Mouse (Mus musculus) MEL (cell line): ENCODE data around the gene Tppp2. TPM values are rescaled to one million over a fixed set of nuclear protein-coding genes. Genes with fewer than 3 reads are reported as not detected.

Experiments used
- DNase-seq: peaks from one replicate; pipeline ENCODE4 v3.0.0; 2011; ENCODE audit warnings: low read depth, low spot score
- H3K27ac ChIP-seq: 2 replicates; pipeline ENCODE4 v1.5.1; 2012; ENCODE audit warnings: low read depth, mild to moderate bottlenecking, control low read depth, low read length, moderate library complexity; ENCODE audit not compliant: control insufficient read depth
- H3K27me3 ChIP-seq, 2 experiments: fragments of 150-350 bp in 1 of 2; sonication (generic) in 1 of 2; 2 replicates each; pipeline ENCODE4 v1.6.1; 2012; ENCODE audit warnings: low read length in 2 of 2, mild to moderate bottlenecking in 2 of 2, improper control_type of control experiment in 1 of 2, moderate library complexity in 1 of 2; ENCODE audit not compliant: insufficient read depth in 2 of 2, control insufficient read depth in 1 of 2
- H3K36me3 ChIP-seq, 2 experiments: 2 replicates each; pipeline ENCODE4 v1.6.1; 2012 to 2014; ENCODE audit warnings: low read length in 2 of 2, improper control_type of control experiment in 1 of 2, inconsistent platforms in 1 of 2, mild to moderate bottlenecking in 1 of 2; ENCODE audit not compliant: insufficient read depth in 2 of 2, control insufficient read depth in 1 of 2
- H3K4me1 ChIP-seq, 2 experiments: fragments of 150-350 bp in 1 of 2; sonication (generic) in 1 of 2; 2 replicates each; pipeline ENCODE4 v1.6.1; 2012; ENCODE audit warnings: low read length in 2 of 2, improper control_type of control experiment in 1 of 2, mild to moderate bottlenecking in 1 of 2; ENCODE audit not compliant: insufficient read depth in 2 of 2, control insufficient read depth in 1 of 2
- H3K4me3 ChIP-seq, 2 experiments: fragments of 150-350 bp in 1 of 2; sonication (generic) in 1 of 2; 2 replicates each; pipeline ENCODE4 v1.5.1; 2012; ENCODE audit warnings: low read depth in 2 of 2, low read length in 2 of 2, mild to moderate bottlenecking in 2 of 2, moderate library complexity in 2 of 2, control low read depth in 1 of 2, improper control_type of control experiment in 1 of 2; ENCODE audit not compliant: control insufficient read depth in 1 of 2, insufficient read depth in 1 of 2
- H3K79me2 ChIP-seq: 2 replicates; pipeline ENCODE4 v1.6.1; 2012; ENCODE audit warnings: mild to moderate bottlenecking, low read length, moderate library complexity; ENCODE audit not compliant: control insufficient read depth, poor library complexity, insufficient read depth
- H3K9ac ChIP-seq: 2 replicates; pipeline ENCODE4 v1.6.1; 2012; ENCODE audit warnings: low read depth, mild to moderate bottlenecking, control low read depth, low read length, moderate library complexity; ENCODE audit not compliant: control insufficient read depth, poor library complexity, severe bottlenecking
- H3K9me3 ChIP-seq: fragments of 150-350 bp; sonication (generic); replicated peaks from 2 replicates; pipeline ENCODE4 v1.6.1; 2012; ENCODE audit warnings: mild to moderate bottlenecking, low read length, improper control_type of control experiment, moderate library complexity; ENCODE audit not compliant: insufficient read depth
- ELF1 ChIP-seq: IDR thresholded peaks from 2 replicates; pipeline ENCODE4 v1.6.1; 2014; ENCODE audit warnings: low read depth, mild to moderate bottlenecking, inconsistent platforms, low read length, improper control_type of control experiment, moderate library complexity
- GABPA ChIP-seq: IDR thresholded peaks from 2 replicates; pipeline ENCODE4 v1.6.1; 2012; ENCODE audit warnings: low read depth, mild to moderate bottlenecking, inconsistent platforms, low read length, improper control_type of control experiment, moderate library complexity
- HCFC1 ChIP-seq: IDR thresholded peaks from 2 replicates; pipeline ENCODE4 v1.6.1; 2012; ENCODE audit warnings: low read depth, mild to moderate bottlenecking, inconsistent platforms, low read length, improper control_type of control experiment, moderate library complexity
- MAFK ChIP-seq: IDR thresholded peaks from 2 replicates; pipeline ENCODE4 v1.6.1; 2011; ENCODE audit warnings: low read depth, mild to moderate bottlenecking, low read length, improper control_type of control experiment, borderline replicate concordance
- MXI1 ChIP-seq: IDR thresholded peaks from 2 replicates; pipeline ENCODE4 v1.6.1; 2011; ENCODE audit warnings: mild to moderate bottlenecking, low read depth, low read length, improper control_type of control experiment
- NELFE ChIP-seq: IDR thresholded peaks from 2 replicates; pipeline ENCODE4 v1.6.1; 2011; ENCODE audit warnings: low read depth, low read length, improper control_type of control experiment
- POLR2AphosphoS2 ChIP-seq: IDR thresholded peaks from 2 replicates; pipeline ENCODE4 v1.6.1; 2011; ENCODE audit warnings: low read length, improper control_type of control experiment
- RAD21 ChIP-seq: IDR thresholded peaks from 2 replicates; pipeline ENCODE4 v1.6.1; 2011; ENCODE audit warnings: mild to moderate bottlenecking, low read depth, low read length, improper control_type of control experiment
- TAL1 ChIP-seq: IDR thresholded peaks from 2 replicates; pipeline ENCODE4 v1.6.1; 2012; ENCODE audit warnings: mild to moderate bottlenecking, inconsistent platforms, low read length, moderate library complexity, mixed read lengths
- TBP ChIP-seq: IDR thresholded peaks from 2 replicates; pipeline ENCODE4 v1.8.0; 2011; ENCODE audit warnings: low read depth, low read length, improper control_type of control experiment
- USF2 ChIP-seq, 2 experiments: IDR thresholded peaks; 2 replicates each; pipeline ENCODE4 v1.6.1; 2011 to 2012; ENCODE audit warnings: improper control_type of control experiment in 2 of 2, low read length in 2 of 2, borderline replicate concordance in 1 of 2, inconsistent platforms in 1 of 2, low read depth in 1 of 2, mild to moderate bottlenecking in 1 of 2; ENCODE audit not compliant: insufficient read depth in 1 of 2
- ZC3H11A ChIP-seq: IDR thresholded peaks from 2 replicates; pipeline ENCODE4 v1.6.1; 2012; ENCODE audit warnings: low read depth, mild to moderate bottlenecking, inconsistent platforms, low read length, improper control_type of control experiment
- ZMIZ1 ChIP-seq: IDR thresholded peaks from 2 replicates; pipeline ENCODE4 v1.6.1; 2012; ENCODE audit warnings: low read depth, mild to moderate bottlenecking, inconsistent platforms, low read length, improper control_type of control experiment, moderate library complexity
- polyA plus RNA-seq, 2 experiments: library from polyadenylated mRNA; stranded (reverse) in 1 of 2; unstranded in 1 of 2; fragments of >175 nt in 1 of 2; fragments of >200 nt in 1 of 2; gene quantifications; 2 replicates each; pipeline versions ENCODE4 v1.2.1 to v1.2.4; 2012; ENCODE audit warnings: low replicate concordance in 2 of 2, low read depth in 1 of 2; ENCODE audit not compliant: insufficient read length in 2 of 2, insufficient read depth in 1 of 2, missing spikeins in 1 of 2
- total RNA-seq: library from RNA; depleted of rRNA; stranded (reverse); fragments of 300-350 nt; gene quantifications from 2 replicates; pipeline ENCODE4 v1.2.3, GENCODE M21; 2012

Gene Tppp2
- total and polyA plus RNA-seq, 3 experiments, result not detected

DNA sequence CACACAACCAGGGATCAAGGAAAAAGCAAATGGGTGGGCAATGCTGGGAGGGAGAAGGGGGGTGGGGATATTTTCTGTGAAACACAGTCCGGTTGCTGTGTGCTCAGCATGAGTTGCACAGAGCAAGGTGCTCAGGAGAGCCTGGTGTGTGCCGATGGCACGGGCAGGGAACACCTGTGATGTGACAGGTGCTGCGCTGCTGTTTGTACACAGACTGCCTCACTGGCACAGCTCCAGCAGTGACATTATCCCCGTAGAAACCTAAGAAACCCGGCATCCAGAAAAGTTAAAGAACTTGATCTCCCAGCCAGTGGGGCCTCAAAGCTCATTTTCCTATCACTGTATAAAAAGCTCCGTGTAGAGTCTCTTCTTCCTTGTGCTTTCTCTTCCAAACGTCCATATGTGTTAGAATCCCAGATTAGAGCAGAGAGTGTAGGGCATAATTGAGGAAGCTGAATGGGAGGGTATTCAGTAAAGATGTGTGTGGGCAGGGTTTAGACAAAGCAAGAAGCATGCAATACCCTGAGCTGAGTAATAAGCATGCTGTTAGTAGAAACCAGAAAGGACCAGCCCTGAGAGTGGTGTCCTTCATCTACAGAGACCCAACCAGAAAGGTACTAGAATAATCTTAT is 21.6 kb upstream of the Tppp2 start:
- H3K4me1 ChIP-seq, result peaks cover 3 to 17% of the 10 kb centered on the region in 2 experiments; a peak in 3 of 4 replicates
- no peak overlapping the region for H3K4me3 ChIP-seq
- no peak for TF ChIP-seq TBP
- TF ChIP-seq ELF1, result no peak
- no peak for TF ChIP-seq ZMIZ1
- no peak for TF ChIP-seq MAFK
- TF ChIP-seq POLR2AphosphoS2, result no peak
- TF ChIP-seq, all 39 proteins: peak for 0
- H3K9ac ChIP-seq, result no peak overlapping the region
- H3K36me3 ChIP-seq, result peaks cover 0 to 8% of the 10 kb centered on the region in 2 experiments; a peak in 2 of 4 replicates
- no peak overlapping the region for H3K27ac ChIP-seq
- peak; percentile 30 for DNase-seq
- H3K27me3 ChIP-seq, result no peaks in the 10 kb centered on the region
- H3K9me3 ChIP-seq, result no peaks in the 10 kb centered on the region
- H3K79me2 ChIP-seq, result no peaks in the 10 kb centered on the region

DNA sequence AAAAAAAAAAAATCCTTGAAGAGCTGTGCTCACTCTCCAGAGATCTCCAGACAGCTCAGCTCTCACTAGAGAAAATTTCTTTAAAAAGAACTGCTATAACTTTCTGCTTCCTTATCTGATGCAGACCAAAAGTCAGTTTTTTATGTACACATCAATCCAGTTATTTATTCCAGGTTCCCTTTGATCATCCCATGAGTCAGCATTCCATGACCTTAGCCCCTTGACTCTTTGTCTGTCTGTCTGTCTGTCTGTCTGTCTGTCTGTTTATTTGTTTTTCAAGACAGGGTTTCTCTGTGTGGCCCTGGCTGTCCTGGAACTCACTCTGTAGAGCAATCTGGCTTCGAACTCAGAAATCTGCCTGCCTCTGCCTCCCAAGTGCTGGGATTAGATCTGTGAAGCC is 18.9 kb upstream of the Tppp2 start:
- Histone ChIP-seq H3K27me3 (no peaks in the 10 kb centered on the region), H3K9me3 (no peaks in the 10 kb centered on the region), H3K4me1 (peaks cover 3 to 11% of the 10 kb centered on the region in 2 experiments; a peak in 3 of 4 replicates), H3K27ac (no peak overlapping the region), H3K36me3 (peaks cover 0 to 6% of the 10 kb centered on the region in 2 experiments; a peak in 2 of 4 replicates), H3K4me3 (no peak overlapping the region), H3K9ac (no peak overlapping the region), H3K79me2 (no peaks in the 10 kb centered on the region)
- DNase-seq, result no peak
- no peak for TF ChIP-seq MXI1
- no peak for TF ChIP-seq GABPA
- TF ChIP-seq USF2 (IDR thresholded peaks at IDR 0.05; ENCODE audit: borderline replicate concordance in 1 of 2, insufficient read depth in 1 of 2, low read depth in 1 of 2, low read length in 2 of 2), result no peak
- no peak for TF ChIP-seq RAD21
- TF ChIP-seq HCFC1, result no peak
- no peak for TF ChIP-seq NELFE
- no peak for TF ChIP-seq ZC3H11A
- TF ChIP-seq TAL1, result no peak
